Mouse (Mus musculus) liver (tissue): Measurements from ENCODE around the gene Ppp4c.

ENCODE experiments used
- DNase-seq: peaks from one replicate; pipeline ENCODE4 v3.0.0-alpha.2; 2020; ENCODE audit warnings: mixed read lengths

The Ppp4c gene

DNA sequence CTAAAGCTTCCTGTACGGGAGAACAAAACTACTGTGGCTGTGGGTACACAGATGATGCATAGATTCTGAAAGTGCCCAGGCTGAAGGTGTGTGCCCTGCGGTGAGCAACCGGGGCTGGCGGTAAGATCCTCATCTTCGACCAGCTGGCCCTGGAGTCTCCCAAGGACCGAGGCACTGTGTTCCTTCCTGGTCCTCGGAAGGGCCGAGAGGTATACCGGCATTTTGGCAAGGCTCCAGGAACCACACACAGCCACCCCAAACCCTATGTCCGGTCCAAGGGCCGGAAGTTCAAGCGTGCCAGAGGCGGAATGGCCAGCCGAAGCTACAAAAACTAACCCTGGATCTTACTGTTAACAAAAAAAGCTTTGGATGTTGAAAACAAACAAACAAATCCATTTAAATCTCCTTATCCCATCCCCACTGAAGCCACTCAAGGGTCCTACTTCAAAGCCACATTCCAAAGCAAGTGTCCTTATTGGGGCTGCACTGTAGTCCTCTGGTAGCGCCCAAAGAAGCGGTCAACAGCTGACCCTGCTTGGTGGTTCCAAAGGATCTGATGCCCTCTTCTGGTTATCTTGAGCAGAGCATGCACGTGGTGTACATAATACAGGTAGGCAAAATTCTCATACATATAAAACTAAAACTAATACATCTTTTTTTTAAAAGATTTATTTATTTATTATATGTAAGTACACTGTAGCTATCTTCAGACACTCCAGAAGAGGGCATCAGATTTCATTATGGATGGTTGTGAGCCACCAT is 42.5 kb downstream of the Ppp4c start:
- DNase-seq = no peak

DNA sequence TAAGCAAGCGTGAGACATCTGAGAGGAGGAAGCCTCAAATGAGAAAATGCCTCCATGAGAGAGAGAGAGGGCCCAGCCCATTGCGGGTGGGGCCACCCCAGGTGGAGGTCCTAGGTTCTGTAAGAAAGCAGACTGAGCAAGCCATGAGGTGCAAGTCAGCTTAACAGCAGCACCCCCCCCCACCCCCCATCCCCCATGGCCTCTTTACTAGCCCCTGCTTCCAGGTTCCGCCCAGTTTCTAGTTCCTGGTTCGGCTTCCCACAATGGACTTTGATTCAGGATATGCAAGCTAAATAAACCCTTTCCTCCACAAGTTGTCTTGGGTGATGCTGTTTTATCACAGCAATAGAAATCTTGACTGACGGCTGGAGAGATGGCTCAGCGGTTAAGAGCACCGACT is 43.5 kb downstream of the Ppp4c start:
- no peak for DNase-seq

- DNase-seq = peak; percentile 50
Measured at GRCm38 (mm10) chr7:126746798-126747197, 45.5 kb downstream of the Ppp4c start.

- peak; percentile 34 for DNase-seq
Measured at GRCm38 (mm10) chr7:126746066-126746465, 46.2 kb downstream of the Ppp4c start.

DNA sequence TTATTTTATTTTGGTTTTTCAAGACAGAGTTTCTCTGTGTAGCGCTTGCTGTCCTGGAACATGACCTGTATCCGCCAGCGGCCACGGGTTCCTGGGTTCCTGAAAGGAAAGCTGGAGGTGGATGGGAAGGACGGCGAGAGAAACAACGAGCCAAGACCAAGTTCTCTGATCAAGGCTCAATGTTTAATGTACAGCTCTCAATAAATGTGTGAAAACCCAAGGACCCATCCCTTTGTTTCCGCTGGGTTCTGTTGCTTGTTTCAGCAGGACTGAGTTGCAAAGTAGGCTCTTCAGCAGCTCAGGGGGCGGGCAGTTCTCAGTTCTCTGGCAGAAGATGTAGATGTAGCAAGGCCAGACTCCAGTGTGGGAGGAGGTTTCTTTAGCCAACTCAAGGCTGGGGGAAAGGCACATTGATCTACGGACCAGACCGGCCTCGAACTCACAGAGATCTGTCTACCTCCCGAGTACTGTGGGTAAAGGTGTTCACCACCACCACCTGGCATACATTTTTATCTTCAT is 50.3 kb downstream of the Ppp4c start:
- DNase-seq = no peak

- DNase-seq = no peak
Measured at GRCm38 (mm10) chr7:126741452-126741851, 50.8 kb downstream of the Ppp4c start.

- DNase-seq = no peak
Measured at GRCm38 (mm10) chr7:126740977-126741376, 51.3 kb downstream of the Ppp4c start.

DNA sequence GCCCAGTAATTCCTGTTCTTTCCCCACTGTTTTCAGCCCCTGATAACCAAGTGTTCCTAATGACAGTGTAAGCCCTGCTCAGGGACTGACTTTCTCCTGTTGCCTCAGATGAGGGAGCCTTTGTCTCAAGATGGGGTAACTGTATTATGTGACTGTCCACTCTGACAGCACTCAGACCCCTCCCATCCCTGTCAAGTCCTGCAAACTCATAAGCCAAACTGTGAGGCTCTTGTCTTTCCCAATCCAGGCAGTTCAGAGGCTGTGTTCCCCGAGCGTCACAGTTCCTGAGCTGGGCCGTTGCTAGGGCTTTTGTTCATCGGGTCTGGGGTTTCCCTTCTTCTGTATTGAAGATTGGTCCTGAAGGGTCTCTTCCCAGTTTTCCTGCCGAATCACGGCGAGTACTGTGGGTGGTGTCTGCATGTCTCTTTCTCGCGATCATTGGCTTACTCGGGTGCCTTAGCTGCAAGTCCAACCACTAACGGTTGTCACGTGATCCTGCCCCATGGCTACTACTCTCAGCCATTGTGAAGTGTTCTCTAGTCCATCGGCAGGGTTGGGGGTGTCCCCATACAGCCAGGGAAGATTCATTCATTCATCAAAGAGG is 52.1 kb downstream of the Ppp4c start:
- no peak for DNase-seq

DNA sequence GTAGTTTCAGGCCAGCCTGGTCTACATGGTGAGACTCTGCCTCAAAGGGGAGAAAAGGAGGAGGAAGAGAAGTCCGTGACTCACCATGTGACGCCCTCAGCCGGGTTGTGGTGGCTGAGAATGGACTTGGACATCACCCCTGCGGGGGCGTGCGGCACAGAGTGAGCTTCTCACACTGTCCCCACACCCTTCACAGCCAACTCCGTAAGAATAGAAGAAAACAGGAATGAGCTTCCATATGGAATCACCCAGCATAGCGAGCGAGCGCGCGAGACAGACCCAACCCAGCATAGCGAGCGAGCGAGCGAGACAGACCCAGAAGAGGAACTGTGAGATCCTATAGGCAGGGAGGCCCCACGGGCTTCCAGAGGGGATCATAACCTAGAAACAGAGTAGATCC is 52.7 kb downstream of the Ppp4c start:
- no peak for DNase-seq

- no peak for DNase-seq
Measured at GRCm38 (mm10) chr7:126736122-126736521, 56.2 kb downstream of the Ppp4c start.
